9 mouse cellular contexts compared by ENCODE assay signal in the genomic region with DNA sequence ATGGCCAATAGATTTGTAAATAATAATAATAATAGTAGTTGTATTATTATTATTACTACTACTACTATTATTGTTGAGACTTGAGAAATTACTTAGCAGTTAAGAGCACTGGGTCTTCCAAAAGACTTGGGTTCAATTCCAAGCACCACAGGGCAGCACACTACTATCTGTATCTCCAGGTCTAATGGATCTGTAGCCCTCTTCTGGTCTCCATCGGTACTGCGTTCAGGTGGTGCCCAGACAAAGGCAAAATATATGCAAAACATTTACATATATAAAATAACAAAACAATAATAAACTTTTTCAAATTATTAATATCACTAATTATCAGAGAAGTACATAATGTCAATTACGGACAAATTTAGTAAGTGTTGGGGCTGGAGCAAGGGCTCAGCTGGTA.
DNase-seq lines count a peak whose midpoint lies in the region; ATAC-seq and TF ChIP-seq lines count a peak whose summit lies in the region.
"Had no signal": no experiment of that assay in that cellular context is flagged by ENCODE, and none has a peak within 500 bp of the region (broad histone marks: within the 10 kb centered on the region; RNA-seq: fewer than 3 reads in every experiment).

No protein-coding gene starts in this region.

- H3K27ac ChIP-seq in kidney, adult 2 months (ENCODE audit: insufficient read depth, low read depth, low read length) = no peak overlapping the region
- H3K27ac ChIP-seq in kidney, embryonic 16.5 days (ENCODE audit: low read length) = no peak overlapping the region
- H3K27ac ChIP-seq: hindbrain, embryonic 13.5 days had no signal

- no peak overlapping the region for H3K4me3 ChIP-seq in kidney, adult 2 months (ENCODE audit: insufficient read depth, low read depth, low read length)
- H3K4me3 ChIP-seq in kidney, embryonic 16.5 days (ENCODE audit: low read length) = no peak overlapping the region
- H3K4me3 ChIP-seq in E14TG2a.4 (replicated peaks; ENCODE audit: low read length) = no peak overlapping the region
- H3K4me3 ChIP-seq: hindbrain, embryonic 13.5 days had no signal

- ATAC-seq in kidney, embryonic 16.5 days (ENCODE audit: low FRiP score, low TSS enrichment) = no peak

- no peak for TF ChIP-seq POLR2A in kidney, adult 2 months (IDR thresholded peaks at IDR 0.05; ENCODE audit: low read depth, low read length)

- no peaks in the 10 kb centered on the region for H3K4me1 ChIP-seq in kidney, adult 2 months (ENCODE audit: control insufficient read depth, insufficient read depth, low read length)
- no peaks in the 10 kb centered on the region for H3K4me1 ChIP-seq in kidney, embryonic 16.5 days (ENCODE audit: insufficient read depth, low read length)
- H3K4me1 ChIP-seq in E14TG2a.4 (replicated peaks; ENCODE audit: low read depth, low read length) = peaks cover 33% of the 10 kb centered on the region

- no peak overlapping the region for H3K4me2 ChIP-seq in kidney, embryonic 16.5 days (replicated peaks; ENCODE audit: low read depth, low read length)
- H3K4me2 ChIP-seq: hindbrain, embryonic 13.5 days had no signal

- H3K36me3 ChIP-seq in kidney, adult 2 months (ENCODE audit: control insufficient read depth, insufficient read depth, low read length) = no peaks in the 10 kb centered on the region
- H3K36me3 ChIP-seq in kidney, embryonic 16.5 days (ENCODE audit: insufficient read depth, low read length) = no peaks in the 10 kb centered on the region
- no peaks in the 10 kb centered on the region for H3K36me3 ChIP-seq in E14TG2a.4 (ENCODE audit: insufficient read depth, low read length)
- H3K36me3 ChIP-seq: hindbrain, embryonic 13.5 days had no signal

- H3K9ac ChIP-seq in kidney, embryonic 16.5 days (replicated peaks; ENCODE audit: low read length) = no peak overlapping the region
- H3K9ac ChIP-seq: hindbrain, embryonic 13.5 days had no signal

- WGBS in kidney, adult 2 months = 87% methylated on average over 3 of the region's 3 CpGs
- WGBS in kidney, embryonic 16.5 days = 88% methylated on average over 3 of the region's 3 CpGs

- no peaks in the 10 kb centered on the region for H3K9me3 ChIP-seq in kidney, embryonic 16.5 days (ENCODE audit: low read length)
- no peaks in the 10 kb centered on the region for H3K9me3 ChIP-seq in E14TG2a.4 (ENCODE audit: low read length)
- H3K9me3 ChIP-seq: hindbrain, embryonic 13.5 days had no signal

- TF ChIP-seq CTCF in kidney, adult 2 months (conservative IDR thresholded peaks at IDR 0.05; ENCODE audit: insufficient read depth, insufficient read length, low read depth, low read length) = peak; percentile 33; the same call in 1 of the 2 replicates
- TF ChIP-seq CTCF in E14TG2a.4 (conservative IDR thresholded peaks at IDR 0.05; ENCODE audit: low read length) = peak; percentile 49

- DNase-seq in kidney, adult 2 months = no peak
- peak; percentile 13 for DNase-seq in A20 (ENCODE audit: low read depth, low spot score)
- peak; percentile 16 for DNase-seq in lung, postnatal 10 days
- no peak for DNase-seq in adrenal gland, postnatal 4 days (ENCODE audit: low spot score in 2 of 2)
- no peak for DNase-seq in frontal cortex, postnatal 36 days (ENCODE audit: low spot score in 2 of 2)
- DNase-seq: gastrocnemius, postnatal 36 days had no signal

- no peaks in the 10 kb centered on the region for H3K27me3 ChIP-seq in kidney, adult 2 months (replicated peaks; ENCODE audit: control insufficient read depth, insufficient read depth, low read length)
- H3K27me3 ChIP-seq in kidney, embryonic 16.5 days (ENCODE audit: insufficient read depth, low read length) = no peaks in the 10 kb centered on the region
- H3K27me3 ChIP-seq in E14TG2a.4 (ENCODE audit: insufficient read depth, low read length) = no peaks in the 10 kb centered on the region

Comparison
In these comparisons a context has a peak if more than half of its experiments do, and no peak if none do; other contexts are left out.
1. DNase-seq: peak in A20 (single experiment) and lung, postnatal 10 days (single experiment); none in kidney, adult 2 months (single experiment), adrenal gland, postnatal 4 days (0 of 2) and frontal cortex, postnatal 36 days (0 of 2).